Mouse (Mus musculus): ENCODE results near the gene Arl6ip6. TPM values are rescaled to one million over a fixed set of nuclear protein-coding genes. Genes with fewer than 3 reads are reported as not detected.
A peak's percentile ranks its signal among the peaks of the same experiment; 100 is the strongest.

Gene Arl6ip6
- polyA plus RNA-seq (2015; fragmentation: Nextera tagmentation; extraction: Ambion mirVana): 49.5 and 60.9 TPM in 2 replicates

GRCm38 (mm10) chr2:53191523-53192220 is at the start of gene Arl6ip6:
Gene Arl6ip6, plus strand, starts transcription at chr2:53191726.
- Histone ChIP-seq H3K36me3 (peaks cover 18% of the 10 kb centered on the region), H3K27me3 (no peaks in the 10 kb centered on the region), H3K27ac (peak within 1 kb of the TSS; percentile 96), H3K4me1 (peaks cover 13% of the 10 kb centered on the region), H3K4me3 (peak within 1 kb of the TSS; percentile 65), H3K9ac (peak within 1 kb of the TSS; percentile 91), H3K9me3 (no peaks in the 10 kb centered on the region), H3K4me2 (peak within 1 kb of the TSS; percentile 68)
- WGBS: under 1% methylated on average over 80 of the region's 82 CpGs
- ATAC-seq (ENCODE audit: insufficient number of reproducible peaks, insufficient read depth, low FRiP score, low TSS enrichment, low read depth): peak; percentile 92

DNA sequence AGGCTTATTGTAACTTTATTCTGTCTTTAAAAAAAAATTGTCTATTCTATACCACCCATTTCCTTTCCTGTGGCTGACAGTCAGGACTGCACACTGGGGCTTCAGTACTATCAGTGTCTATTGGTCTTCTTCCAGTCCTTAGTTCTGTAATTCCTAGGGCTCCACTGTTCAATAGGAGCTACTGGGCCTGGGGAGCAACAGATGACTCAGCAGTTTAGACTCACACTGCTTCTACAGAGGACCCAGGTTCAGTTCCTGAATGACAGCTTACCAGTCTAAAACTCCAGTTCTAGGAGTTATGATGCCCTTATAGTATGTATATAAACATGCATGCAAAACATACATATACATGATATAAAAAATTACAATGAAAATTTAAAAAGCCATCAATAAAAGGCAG is 44.7 kb upstream of the Arl6ip6 start:
- no peak for ATAC-seq (ENCODE audit: insufficient number of reproducible peaks, insufficient read depth, low FRiP score, low TSS enrichment, low read depth)
- no peak overlapping the region for H3K27ac ChIP-seq
- peaks cover 44% of the 10 kb centered on the region for H3K36me3 ChIP-seq
- H3K9me3 ChIP-seq: no peaks in the 10 kb centered on the region
- no peak overlapping the region for H3K4me3 ChIP-seq
- no peak overlapping the region for H3K9ac ChIP-seq
- H3K4me2 ChIP-seq: no peak overlapping the region
- H3K27me3 ChIP-seq: no peaks in the 10 kb centered on the region
- H3K4me1 ChIP-seq: no peaks in the 10 kb centered on the region

DNA sequence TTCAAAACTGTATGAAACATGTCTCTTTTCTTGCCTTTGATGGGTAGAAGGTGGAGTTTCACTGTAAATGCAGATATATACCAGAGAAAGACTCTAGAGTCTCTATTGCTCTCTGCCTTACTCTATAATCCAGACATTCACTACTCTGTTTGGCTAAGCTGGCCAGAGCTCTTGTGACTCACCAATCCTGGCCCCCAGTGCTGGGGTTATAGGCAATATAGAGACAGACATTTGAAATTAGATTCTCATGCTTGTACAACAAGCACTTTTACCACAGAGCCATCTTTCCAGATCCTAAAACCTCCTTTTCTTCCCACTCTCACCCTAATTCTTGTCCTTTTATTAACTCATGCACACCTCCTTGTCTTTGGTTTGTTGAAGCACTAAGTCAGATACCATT is 17.6 kb upstream of the Arl6ip6 start:
- no peak for ATAC-seq (ENCODE audit: insufficient number of reproducible peaks, insufficient read depth, low FRiP score, low TSS enrichment, low read depth)
- Histone ChIP-seq H3K9me3 (no peaks in the 10 kb centered on the region), H3K36me3 (peaks cover 19% of the 10 kb centered on the region), H3K4me3 (no peak overlapping the region), H3K27me3 (no peaks in the 10 kb centered on the region), H3K4me1 (no peaks in the 10 kb centered on the region), H3K4me2 (no peak overlapping the region), H3K9ac (no peak overlapping the region), H3K27ac (no peak overlapping the region)

- Histone ChIP-seq H3K36me3 (peaks cover 13% of the 10 kb centered on the region), H3K4me3 (no peak overlapping the region), H3K4me1 (peaks cover 4% of the 10 kb centered on the region; the same call in 1 of the 2 replicates), H3K27me3 (no peaks in the 10 kb centered on the region), H3K9ac (no peak overlapping the region), H3K9me3 (no peaks in the 10 kb centered on the region), H3K4me2 (no peak overlapping the region), H3K27ac (no peak overlapping the region)
- 89% methylated on average over 3 of the region's 3 CpGs for WGBS
- ATAC-seq (ENCODE audit: insufficient number of reproducible peaks, insufficient read depth, low FRiP score, low TSS enrichment, low read depth): no peak
Measured at GRCm38 (mm10) chr2:53178966-53179365, 12.6 kb upstream of the Arl6ip6 start.

GRCm38 (mm10) chr2:53179876-53180275 is 11.7 kb upstream of the Arl6ip6 start:
- Histone ChIP-seq H3K4me2 (no peak overlapping the region), H3K9me3 (no peaks in the 10 kb centered on the region), H3K9ac (no peak overlapping the region), H3K27me3 (no peaks in the 10 kb centered on the region), H3K27ac (no peak overlapping the region), H3K4me3 (no peak overlapping the region), H3K4me1 (peaks cover 4% of the 10 kb centered on the region; the same call in 1 of the 2 replicates), H3K36me3 (peaks cover 11% of the 10 kb centered on the region)
- no peak for ATAC-seq (ENCODE audit: insufficient number of reproducible peaks, insufficient read depth, low FRiP score, low TSS enrichment, low read depth)

DNA sequence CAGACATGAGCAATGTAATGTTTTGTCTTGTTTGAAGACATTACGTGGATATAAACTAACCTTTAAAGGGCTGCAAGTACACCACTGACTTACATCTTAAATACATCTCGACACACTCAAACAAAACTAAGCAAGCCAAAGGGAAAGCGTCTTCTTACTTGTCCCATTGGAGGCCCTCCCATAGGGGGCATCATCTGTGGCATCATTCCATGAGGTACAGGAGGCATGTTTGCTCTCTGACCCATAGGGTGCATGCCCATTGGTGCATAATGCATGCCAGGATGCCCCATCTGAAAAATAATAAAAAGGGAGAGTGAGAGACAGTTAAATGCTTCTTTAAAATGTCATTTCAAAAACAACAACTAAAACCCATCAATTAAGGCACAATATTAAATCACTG is 1.7 kb upstream of the Arl6ip6 start:
- 70% methylated on average over 3 of the region's 3 CpGs for WGBS
- no peaks in the 10 kb centered on the region for H3K9me3 ChIP-seq
- peak overlapping the region; percentile 68 for H3K4me2 ChIP-seq
- H3K4me1 ChIP-seq: peaks cover 13% of the 10 kb centered on the region
- no peaks in the 10 kb centered on the region for H3K27me3 ChIP-seq
- peak overlapping the region; percentile 65 for H3K4me3 ChIP-seq
- H3K9ac ChIP-seq: 0 out of 2 replicates have a peak overlapping the region, but pooled peaks have one; percentile 54
- ATAC-seq (ENCODE audit: insufficient number of reproducible peaks, insufficient read depth, low FRiP score, low TSS enrichment, low read depth): no peak
- H3K27ac ChIP-seq: no peak overlapping the region
- peaks cover 3% of the 10 kb centered on the region for H3K36me3 ChIP-seq

GRCm38 (mm10) chr2:53190684-53191511 is 628 bp upstream of the Arl6ip6 start, which contains the start of gene Prpf40a:
Gene Prpf40a, minus strand, starts transcription at chr2:53191284.
- peak within 1 kb of the TSS; percentile 96 for H3K27ac ChIP-seq
- under 1% methylated on average over 49 of the region's 53 CpGs for WGBS

GRCm38 (mm10) chr2:53192386-53192785 is 860 bp downstream of the Arl6ip6 start:
- H3K27ac ChIP-seq: peak overlapping the region; percentile 96
- peak overlapping the region; percentile 91 for H3K9ac ChIP-seq
- WGBS: under 1% methylated on average over 20 of the region's 20 CpGs
- peak overlapping the region; percentile 65 for H3K4me3 ChIP-seq
- H3K4me1 ChIP-seq: peaks cover 13% of the 10 kb centered on the region
- H3K9me3 ChIP-seq: no peaks in the 10 kb centered on the region
- peaks cover 21% of the 10 kb centered on the region for H3K36me3 ChIP-seq
- ATAC-seq (ENCODE audit: insufficient number of reproducible peaks, insufficient read depth, low FRiP score, low TSS enrichment, low read depth): no peak
- peak overlapping the region; percentile 68 for H3K4me2 ChIP-seq
- H3K27me3 ChIP-seq: no peaks in the 10 kb centered on the region

More at GRCm38 (mm10) chr2:53190684-53191511, 628 bp upstream of the Arl6ip6 start, which contains the start of gene Prpf40a:
- Histone ChIP-seq H3K4me1 (peaks cover 13% of the 10 kb centered on the region), H3K4me2 (peak within 1 kb of the TSS; percentile 68), H3K27me3 (no peaks in the 10 kb centered on the region), H3K4me3 (peak within 1 kb of the TSS; percentile 65), H3K9ac (peak within 1 kb of the TSS; percentile 91), H3K36me3 (peaks cover 12% of the 10 kb centered on the region), H3K9me3 (no peaks in the 10 kb centered on the region)
- peak; percentile 98 for ATAC-seq (ENCODE audit: insufficient number of reproducible peaks, insufficient read depth, low FRiP score, low TSS enrichment, low read depth)

DNA sequence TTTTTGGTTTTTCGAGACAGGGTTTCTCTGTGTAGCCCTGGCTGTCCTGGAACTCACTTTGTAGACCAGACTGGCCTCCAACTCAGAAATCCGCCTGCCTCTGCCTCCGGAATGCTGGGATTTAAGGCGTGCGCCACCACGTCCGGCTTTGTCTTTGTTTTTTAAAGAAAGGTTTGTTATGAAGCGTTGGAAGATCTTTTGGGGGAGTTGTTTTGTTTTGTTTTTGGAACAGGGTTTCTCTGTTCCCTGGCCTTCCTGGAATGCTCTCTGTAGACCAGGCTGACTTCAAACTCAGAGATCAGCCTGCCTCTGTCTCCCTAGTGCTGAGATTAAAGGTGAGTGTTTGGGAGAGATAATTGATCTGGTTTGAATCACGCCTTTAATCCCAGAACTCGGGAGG is 4.9 kb downstream of the Arl6ip6 start:
- 95% methylated on average over 10 of the region's 10 CpGs for WGBS
- H3K27me3 ChIP-seq: no peaks in the 10 kb centered on the region
- peaks cover 26% of the 10 kb centered on the region for H3K36me3 ChIP-seq
- no peak for ATAC-seq (ENCODE audit: insufficient number of reproducible peaks, insufficient read depth, low FRiP score, low TSS enrichment, low read depth)
- no peak overlapping the region for H3K4me3 ChIP-seq
- no peak overlapping the region for H3K27ac ChIP-seq
- H3K4me1 ChIP-seq: peaks cover 8% of the 10 kb centered on the region; the same call in 1 of the 2 replicates
- no peak overlapping the region for H3K4me2 ChIP-seq
- H3K9me3 ChIP-seq: no peaks in the 10 kb centered on the region
- H3K9ac ChIP-seq: no peak overlapping the region

GRCm38 (mm10) chr2:53199203-53199602 is 7.7 kb downstream of the Arl6ip6 start:
- Histone ChIP-seq H3K4me2 (no peak overlapping the region), H3K27me3 (no peaks in the 10 kb centered on the region), H3K9me3 (no peaks in the 10 kb centered on the region), H3K4me3 (no peak overlapping the region), H3K27ac (no peak overlapping the region), H3K4me1 (no peaks in the 10 kb centered on the region), H3K9ac (no peak overlapping the region), H3K36me3 (peaks cover 31% of the 10 kb centered on the region)
- WGBS: 44% methylated on average over 1 of the region's 1 CpGs
- no peak for ATAC-seq (ENCODE audit: insufficient number of reproducible peaks, insufficient read depth, low FRiP score, low TSS enrichment, low read depth)

DNA sequence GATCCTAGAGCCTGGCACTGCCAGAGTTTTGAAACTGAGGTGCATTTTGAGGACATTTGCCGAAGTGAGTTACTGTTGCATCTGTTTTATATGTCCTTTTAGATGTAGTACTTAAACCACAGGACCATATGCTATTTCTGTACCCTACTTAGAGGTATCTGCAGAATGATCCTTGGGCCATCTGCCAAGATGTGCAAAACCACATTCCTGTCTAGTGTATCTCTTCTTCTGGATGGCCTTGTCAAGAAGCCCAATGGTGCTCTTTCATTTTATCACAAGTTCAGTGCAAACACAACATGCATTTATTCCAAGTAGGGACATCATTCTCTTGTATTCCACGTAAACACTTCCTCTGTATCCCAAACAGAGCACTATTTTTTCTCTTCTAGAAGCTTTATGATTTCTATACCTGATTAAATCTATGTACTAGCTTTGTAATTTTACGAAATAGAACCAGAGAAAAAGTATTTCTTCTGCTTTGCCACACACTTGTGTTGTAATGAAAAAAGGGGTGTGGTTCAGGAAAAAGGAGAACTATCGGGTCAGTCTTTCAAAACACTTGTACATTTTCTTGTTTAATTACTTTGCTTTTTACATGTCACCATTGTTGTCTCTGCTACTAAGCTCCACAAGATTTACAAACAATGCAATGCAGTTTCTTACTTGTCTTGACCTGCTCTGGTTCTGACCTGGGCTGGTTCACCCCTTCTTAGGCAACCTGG is 8.8 kb downstream of the Arl6ip6 start:
- H3K4me2 ChIP-seq: no peak overlapping the region
- ATAC-seq (ENCODE audit: insufficient number of reproducible peaks, insufficient read depth, low FRiP score, low TSS enrichment, low read depth): no peak
- no peak overlapping the region for H3K27ac ChIP-seq
- no peaks in the 10 kb centered on the region for H3K27me3 ChIP-seq
- no peaks in the 10 kb centered on the region for H3K4me1 ChIP-seq
- 84% methylated on average over 4 of the region's 4 CpGs for WGBS
- no peaks in the 10 kb centered on the region for H3K9me3 ChIP-seq
- H3K36me3 ChIP-seq: peaks cover 26% of the 10 kb centered on the region
- no peak overlapping the region for H3K4me3 ChIP-seq
- no peak overlapping the region for H3K9ac ChIP-seq

All from embryonic facial prominence, embryonic 13.5 days (tissue).